Mouse (Mus musculus): ENCODE data around the gene Ptprm.
A peak's percentile ranks its signal among the peaks of the same experiment; 100 is the strongest.

The Ptprm gene

DNA sequence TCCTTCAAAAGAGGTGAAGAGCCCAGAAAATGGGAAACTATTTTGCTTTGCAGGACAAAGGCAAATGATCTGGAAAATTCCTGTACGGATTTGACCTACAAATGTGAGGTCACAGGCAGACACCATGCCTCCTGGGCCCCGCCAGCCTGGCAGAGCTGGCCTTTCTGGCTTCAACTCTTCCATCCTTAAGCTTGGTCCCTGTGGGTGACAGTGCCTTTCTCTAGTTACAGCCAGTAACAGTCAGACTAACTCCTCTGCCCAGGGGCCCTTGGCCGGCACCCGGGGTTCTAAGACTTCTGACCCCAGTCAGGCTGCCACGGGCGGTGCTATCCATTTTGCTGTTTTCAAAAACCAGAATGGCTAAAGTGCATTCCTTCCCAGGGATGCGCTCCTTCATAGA is 217.4 kb downstream of the Ptprm start:
- no peak for DNase-seq (ENCODE audit: low spot score)

DNA sequence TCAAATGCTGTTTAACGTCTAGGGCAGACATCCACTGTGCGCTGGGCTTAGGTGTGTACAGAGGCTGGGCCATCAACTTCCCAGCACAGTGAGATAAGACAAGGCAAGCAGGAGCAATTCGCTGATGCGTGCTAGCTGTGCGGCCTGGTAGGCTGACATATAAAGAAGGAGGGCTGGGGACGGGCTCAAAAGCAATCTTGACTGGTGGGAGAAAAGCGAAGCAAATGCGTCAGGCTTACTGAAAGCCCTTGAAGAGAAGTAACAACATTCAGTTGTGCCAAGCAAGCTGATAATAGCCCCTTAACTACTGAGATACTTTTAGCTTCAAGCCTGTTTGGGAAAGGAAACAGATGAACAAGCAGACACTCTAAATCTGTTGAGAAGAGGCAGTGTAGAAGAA is 217.8 kb downstream of the Ptprm start:
- no peak for DNase-seq (ENCODE audit: low spot score)

DNA sequence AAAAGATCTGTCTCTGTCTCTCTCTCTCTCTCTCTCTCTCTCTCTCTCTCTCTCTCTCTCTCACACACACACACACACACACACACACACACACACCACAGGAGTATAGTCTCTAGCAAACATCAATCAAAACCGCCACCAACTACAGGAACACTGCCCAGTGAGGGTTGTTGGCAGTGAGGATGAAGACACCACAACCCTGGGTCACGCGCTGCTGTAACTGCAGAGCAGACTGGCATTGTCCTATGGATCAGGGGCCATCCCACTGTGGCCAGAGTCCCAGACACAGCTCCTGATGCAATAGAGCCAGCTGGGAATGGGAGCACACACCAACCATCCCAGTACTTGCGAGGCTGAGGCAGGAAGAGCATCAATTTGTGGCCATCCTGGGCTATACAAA is 220.0 kb downstream of the Ptprm start:
- DNase-seq (ENCODE audit: low spot score) = no peak

DNA sequence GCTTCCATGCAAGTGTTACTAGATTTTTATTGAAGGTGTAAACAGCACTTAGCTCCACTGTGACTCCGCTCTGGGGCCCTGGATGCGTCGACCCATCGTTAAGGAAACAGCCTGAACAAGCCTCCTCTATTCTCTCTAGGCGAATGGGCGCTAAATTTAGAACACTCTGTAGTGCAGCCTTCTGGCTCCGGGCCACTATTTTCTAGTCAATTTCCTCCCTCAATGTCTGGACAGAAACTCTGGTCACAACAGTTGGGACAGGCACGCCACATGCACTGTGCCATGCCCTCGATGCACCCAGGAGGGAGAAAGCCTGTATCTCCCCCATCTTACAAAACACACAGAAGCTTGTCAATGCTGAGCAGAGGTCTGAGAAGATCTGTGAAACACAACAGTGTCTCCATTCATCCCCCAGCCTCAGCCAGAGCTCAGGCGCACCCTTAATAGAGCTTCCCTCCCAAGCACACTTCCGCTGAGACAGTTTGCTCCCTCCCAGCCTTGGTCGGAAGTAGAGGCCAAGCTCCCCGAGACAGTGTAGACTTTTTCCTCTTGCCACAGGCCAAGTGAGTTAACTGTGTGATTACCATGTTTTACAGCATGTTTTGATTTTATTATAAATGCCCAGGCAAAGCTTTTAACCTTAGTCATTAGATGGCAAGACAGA is 220.7 kb downstream of the Ptprm start:
- no peak for DNase-seq (ENCODE audit: low spot score)

DNA sequence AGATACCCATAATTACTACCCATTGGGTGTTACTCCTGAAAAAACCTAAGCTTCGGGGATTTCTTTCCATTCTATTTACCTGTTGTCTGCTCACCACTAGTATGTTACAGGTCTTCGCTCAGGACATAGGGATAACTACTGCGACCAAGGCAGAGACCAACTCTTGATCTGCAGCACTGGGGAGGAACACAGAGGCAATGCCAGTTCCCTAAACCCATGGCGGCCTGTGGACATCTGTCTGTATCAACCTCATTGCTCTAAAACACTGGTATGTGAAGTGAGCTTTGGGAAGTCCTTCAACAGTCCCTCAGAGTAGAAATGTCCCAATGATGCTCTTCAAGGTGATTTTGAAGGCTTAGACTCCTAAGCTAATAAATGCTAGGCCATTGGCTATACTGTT is 221.2 kb downstream of the Ptprm start:
- DNase-seq (ENCODE audit: low spot score) = no peak

DNA sequence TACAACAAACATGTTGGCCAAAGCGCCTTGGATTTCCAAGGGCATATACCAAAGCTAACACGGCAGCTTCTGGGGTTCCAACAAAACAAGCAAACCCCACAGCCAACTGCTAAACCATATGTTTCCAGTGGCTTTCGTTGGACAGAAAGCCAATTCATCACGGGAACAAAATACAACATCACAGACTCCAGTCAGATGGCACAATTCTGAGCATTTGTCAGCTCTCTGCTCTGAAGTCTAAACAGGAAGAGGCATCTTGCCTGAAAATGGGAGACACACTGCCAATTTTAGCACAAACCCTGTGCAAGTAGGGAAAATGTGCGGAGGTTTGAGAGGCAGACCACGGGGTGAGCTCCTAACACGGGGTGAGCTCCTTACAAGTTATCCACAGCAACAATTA is 226.7 kb downstream of the Ptprm start:
- peak; percentile 30 for DNase-seq (ENCODE audit: low spot score)

DNA sequence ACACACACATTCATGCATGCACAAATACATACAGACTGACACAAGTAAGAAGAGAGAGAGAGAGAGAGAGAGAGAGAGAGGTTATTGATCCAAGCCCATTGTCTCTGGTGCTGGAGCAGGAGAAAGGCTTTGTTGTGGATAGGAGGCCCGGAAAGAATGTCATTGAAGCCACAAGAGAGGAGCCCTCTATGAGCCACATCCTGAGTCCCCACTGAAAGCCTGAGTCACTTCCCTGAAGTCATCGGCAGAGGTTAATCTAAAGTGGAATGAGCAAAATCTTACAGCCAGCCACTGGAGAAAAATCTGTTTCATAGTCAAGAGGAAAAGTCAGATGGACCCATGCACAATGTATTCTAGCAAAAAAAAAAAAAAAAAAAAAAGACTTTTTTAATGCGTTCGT is 228.7 kb downstream of the Ptprm start:
- no peak for DNase-seq (ENCODE audit: low spot score)

DNA sequence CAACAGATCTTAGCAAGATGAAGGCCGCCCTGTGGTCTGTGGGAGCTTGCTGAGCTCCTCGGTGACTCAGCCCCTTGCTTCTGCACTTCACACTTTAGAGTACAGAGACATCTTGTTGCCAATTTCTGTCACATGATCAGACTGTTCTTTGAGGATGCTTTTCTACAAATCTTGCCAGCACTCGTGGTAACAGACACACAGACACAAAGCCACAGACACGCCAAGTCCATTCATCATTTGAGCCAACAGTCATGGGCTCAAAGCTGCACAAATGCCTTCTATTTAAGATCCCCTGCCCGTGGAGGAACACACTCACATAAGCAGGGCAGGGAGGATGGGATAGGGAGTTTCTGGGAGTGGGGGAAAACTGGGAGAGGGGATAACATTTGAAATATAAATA is 230.0 kb downstream of the Ptprm start:
- DNase-seq (ENCODE audit: low spot score) = no peak

DNA sequence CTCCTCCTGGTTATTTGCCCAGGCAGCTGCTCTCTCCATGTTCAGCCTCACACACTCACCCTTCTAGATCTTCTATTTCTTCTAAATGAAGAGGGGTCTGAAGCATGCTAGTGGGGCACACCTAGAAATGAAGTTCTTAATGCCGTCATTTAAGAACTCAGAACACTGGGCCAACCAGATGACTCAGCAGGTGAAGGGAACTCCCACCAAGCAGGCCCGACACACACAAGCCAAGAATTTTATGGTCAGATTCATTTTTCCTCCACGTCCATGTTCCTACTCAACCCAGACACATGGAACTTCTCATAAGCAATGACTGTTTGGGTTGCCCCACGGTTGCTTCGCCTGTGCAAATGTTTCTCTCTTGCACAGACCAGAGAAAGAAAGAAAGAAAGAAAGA is 230.5 kb downstream of the Ptprm start:
- DNase-seq (ENCODE audit: low spot score) = no peak

DNA sequence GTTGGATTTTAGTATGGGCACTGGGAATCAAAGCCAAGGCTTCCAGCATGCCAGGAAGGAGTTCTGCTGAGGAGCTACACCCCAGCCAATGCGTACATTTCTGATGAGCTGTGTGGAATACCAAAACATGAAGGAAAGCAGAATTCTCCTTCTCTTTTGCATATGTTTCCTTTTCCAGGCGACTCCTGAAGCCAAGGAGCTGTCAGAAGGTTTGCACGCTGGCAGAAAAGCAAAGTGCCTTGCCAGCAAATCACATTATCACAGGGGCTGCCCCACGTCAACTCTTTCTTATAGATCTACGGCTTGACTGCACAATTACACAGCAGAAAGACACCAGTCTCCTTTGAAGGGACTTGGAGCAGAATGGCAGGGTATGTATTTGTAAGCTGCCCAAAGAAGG is 233.4 kb downstream of the Ptprm start:
- no peak for DNase-seq (ENCODE audit: low spot score)

DNA sequence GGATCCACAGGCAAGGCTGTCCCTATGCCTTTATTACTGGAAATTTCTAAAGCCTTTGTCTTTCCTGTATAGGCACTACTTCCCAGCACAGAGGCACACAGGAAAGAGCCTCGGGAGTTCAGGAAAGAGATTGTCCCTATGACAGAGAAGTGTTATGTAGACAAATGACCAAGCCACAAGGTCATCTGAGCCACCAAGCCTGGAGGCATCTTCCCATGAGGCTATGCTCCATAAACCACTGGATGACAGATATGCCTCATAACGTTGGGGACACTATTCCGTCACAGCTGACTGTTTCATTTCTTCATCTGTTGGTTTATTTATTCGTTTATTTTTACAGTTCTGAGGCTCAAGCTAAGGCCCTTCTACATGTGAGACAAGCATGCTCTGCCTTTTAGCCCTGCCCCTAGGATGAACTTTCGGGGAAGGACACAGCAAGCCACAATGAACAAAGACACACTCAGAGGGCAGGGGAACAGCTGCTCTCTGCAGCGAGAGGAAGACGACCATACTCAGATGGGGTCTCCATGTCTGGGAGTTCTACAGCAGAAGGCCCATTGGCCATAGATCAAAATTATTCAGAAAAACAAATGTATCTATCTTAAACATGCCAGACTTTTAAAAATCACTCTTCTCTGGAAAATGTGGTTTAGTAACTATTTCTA is 235.4 kb downstream of the Ptprm start:
- no peak for DNase-seq (ENCODE audit: low spot score)

DNA sequence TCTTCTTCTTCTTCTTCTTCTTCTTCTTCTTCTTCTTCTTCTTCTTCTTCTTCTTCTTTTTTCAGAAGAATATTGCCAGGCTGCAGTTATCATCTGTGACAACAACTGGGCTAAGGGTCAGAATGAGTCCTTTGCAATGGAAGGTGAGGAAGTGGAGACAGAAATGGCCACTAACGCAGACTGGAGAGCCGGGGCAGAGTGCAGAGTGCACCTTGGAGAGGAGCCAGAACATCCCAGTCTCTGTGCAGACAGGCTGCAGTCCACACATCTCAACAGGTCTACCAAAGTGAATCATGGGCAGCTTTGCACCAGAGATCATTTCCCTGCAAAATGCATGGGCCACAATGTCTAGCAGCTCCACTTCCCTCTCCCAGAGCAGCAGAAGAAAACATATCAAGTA is 239.4 kb downstream of the Ptprm start:
- DNase-seq (ENCODE audit: low spot score) = no peak

DNA sequence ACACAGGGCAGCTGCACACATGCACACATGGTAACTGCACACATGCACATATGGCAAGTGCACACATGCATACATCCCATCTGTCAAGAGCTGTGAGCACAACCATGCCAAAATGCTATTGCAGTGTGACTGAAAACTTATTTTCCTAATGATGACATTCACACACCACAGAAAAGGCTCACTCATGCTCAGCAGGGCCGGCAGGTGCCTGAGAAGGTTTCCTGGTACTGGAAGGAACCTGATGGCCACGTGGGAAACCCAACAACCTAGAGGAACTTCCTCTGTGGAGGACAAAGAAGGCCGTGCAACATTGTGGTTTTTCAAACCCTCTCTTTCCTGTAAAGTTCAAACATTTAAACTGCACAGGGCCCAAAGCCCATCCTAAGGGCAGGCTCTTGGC is 241.6 kb downstream of the Ptprm start:
- DNase-seq (ENCODE audit: low spot score) = no peak

DNA sequence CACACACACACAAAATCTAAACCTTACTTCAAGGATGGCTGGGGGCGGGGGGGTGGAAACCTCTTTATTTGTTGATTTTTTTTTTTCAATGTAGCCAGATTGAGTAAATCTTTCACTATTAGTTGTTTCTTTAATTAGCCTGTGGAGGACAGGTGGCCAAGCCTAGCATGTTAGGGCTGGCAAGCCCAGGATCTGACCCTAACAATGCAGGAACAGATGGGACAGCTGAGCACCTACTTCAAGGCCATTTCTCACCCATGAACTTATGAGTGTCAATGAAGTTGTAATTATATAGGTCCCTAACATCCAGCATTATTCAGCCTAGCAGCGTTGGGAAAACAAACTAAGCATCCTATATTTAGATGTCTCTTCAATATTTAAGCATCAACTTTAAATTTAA is 248.1 kb downstream of the Ptprm start:
- no peak for DNase-seq (ENCODE audit: low spot score)

DNA sequence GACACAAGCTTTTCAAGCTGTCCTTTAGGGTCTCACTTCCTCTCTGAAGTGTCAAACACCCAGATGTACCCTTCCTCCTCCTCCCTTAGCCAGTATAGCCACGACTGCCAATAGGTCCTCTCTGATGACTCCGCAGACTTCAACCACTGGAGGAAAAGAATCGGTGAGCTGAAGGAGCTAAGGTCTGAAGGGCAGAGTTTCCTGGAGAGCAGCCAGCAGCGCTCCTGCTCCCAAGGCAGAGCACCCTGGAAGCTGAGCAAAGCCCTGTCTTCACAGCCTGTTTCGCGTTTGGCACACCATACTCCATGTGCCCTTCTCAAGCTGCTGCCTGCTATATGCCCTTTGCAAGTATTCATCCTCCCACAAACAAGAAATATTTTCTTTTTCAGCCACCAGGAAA is 252.2 kb downstream of the Ptprm start:
- DNase-seq (ENCODE audit: low spot score) = no peak

DNA sequence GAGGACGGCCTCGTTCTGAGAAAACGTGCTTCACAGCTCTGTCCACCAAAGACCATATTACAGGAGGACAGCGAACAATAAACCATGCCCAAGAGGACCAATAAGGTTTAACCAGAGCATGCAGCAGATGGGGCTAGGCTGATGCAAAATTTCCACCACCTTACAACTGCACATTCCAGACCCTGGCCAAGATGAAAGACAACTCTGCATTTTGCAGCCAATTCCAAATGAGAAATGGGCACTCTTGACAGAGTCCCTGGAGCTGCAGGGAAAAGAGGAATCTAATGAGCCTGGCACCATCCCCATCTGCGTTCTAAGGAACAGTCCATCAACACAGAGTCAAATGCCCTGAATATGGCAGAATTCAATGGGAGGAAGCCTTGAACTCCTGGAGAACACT is 263.3 kb downstream of the Ptprm start:
- DNase-seq (ENCODE audit: low spot score) = no peak

DNA sequence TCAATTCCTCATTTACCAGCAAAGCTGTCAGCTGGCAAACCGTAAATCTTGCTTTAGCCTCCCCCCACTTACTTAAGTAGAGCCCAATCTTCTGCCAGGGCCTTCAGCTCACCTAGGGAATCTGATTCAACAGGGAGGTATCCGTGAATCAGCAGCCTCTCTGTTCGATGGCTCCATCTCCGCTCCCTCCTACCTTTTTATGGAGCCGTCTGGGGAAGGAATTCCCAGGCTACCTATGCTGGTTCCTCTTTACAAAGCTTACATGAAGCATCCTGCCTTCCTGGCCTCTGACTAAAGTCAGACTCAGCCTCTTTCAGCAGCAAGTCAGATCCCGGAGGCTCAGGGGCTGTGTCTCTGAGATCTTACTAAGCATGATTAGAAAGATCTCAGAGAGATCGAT is 264.1 kb downstream of the Ptprm start:
- no peak for DNase-seq (ENCODE audit: low spot score)

DNA sequence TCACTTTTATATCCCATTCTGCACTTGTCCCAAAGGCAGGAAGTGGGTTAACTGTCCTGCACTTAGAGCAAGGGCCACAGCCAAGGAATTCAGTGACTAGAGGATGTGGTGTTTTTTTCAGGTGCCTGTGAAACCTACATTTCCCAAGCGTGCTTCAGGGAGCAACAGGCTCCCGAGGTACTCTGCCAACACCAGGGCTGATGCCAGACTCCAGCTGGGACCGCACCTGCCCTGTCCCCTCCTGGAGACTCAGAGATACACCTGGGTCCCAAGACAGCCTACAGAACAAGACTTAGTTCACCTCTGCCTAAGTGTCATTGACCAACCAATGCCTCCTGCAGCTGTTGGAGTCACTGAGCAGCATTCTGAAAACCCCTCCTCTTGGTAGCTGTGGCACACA is 264.6 kb downstream of the Ptprm start:
- no peak for DNase-seq (ENCODE audit: low spot score)

DNA sequence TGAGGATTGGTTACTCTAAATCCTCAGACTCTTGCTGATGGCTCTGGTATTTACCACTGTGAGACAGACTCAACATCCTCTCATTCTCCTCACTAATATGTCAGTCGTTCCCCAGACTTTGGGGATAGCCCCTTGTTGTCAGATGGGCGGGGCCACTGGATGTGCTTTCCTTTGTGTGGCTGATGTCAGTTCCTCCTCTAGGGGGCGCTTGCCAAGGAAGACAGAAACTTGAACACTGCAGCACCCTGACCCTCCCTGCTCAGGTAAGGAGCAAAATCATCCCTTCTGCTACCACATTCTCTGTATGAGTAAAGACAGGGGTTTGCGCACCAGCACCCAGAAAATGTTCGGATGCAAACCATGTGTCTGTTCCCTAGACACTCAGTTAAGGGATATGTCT is 266.7 kb downstream of the Ptprm start:
- DNase-seq (ENCODE audit: low spot score) = no peak

DNA sequence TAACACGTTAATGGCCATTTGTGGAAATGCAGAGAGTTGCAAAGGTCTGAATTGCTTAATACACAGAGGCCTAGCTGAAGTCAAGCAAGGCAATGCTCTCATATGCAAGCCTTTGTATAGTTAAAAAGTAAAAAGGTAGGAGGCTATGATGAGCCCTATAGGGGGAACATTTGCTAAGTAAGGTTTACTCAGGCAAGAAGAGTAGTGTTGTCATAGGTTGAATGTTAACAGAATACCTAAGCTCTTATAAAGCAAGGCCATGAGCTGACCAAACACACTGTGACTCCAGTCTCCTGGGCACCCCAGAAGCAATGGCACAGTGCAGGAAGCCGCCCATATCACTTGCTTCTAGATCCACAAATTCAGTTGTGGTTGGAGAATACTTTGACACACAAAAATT is 267.4 kb downstream of the Ptprm start:
- no peak for DNase-seq (ENCODE audit: low spot score)

DNA sequence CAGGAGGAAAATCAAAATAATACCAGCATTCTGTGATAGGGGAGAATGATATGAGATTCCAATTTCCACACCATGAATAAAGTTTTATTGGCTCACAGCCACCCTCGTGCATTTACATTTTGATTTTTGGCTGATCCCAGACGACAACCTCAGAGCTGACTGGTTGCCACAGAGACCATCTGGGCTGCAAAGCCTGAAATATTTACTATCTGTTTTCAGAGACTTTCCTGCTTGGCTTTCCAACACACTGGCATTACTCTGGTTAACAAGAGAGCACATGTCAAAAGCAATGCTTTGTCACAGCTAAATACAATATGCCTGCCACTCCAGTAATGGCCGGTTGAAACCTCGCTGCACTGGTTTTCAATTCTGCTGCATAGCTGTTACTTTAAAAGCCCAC is 269.8 kb downstream of the Ptprm start:
- no peak for DNase-seq (ENCODE audit: low spot score)

DNA sequence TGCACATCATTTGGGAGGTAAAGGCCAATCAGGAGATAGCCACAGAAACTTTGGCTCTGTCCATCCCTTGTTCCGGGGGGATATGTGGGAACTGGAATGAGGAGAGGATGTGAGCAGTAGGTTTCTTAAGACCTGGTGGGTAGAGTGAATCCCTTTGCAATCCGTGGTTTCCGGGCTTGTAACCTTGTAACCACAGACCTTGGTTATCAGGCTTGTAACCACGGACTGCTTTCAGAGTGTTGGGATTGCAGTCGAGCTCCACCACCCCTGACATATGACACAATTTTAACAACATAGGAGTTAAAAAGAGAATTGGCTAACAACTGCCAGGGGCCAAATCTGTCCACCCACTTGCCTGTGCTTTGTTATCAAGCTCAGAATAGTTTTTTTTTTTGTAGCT is 270.2 kb downstream of the Ptprm start:
- DNase-seq (ENCODE audit: low spot score) = no peak

DNA sequence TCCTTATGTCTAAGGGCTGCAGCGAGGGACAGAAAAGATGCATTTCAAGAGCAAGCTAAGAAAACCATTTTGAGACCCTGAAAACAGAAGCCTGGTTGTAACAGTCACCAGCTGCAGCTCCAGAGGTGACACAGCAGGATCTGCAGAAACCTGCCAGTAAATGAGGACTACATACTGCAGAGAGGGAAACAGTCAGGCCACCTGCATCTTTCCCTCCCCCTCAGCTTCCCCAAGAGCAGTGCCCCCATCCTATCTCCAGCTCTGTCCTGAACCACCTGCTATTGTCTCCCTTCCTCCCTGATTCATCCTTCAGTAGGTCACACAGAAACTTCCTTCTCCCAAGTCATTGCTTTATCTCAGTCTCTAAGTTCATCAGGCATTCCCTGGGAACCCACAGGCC is 274.7 kb downstream of the Ptprm start:
- no peak for DNase-seq (ENCODE audit: low spot score)

DNA sequence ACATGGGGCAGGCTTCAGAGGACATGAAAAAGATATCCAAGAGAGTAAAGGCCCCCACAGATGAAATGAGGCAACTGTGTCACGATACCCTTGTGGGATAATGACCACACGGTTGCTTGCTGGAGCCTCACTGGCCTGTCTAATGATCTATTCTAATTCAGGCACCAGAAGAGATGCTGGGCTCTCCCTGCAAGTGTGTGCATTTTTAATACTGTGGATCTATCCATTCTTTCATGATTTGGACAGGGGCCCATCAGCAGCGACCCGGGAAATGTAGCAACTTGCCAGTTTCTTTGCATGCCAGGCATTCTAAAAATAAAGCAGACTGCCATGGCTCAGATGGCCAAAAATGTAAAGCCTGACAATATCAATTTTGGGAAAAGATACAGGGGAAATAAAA is 280.7 kb downstream of the Ptprm start:
- no peak for DNase-seq (ENCODE audit: low spot score)
